Comparison of ENCODE assay signal across 8 mouse cellular contexts in genomic region chr19:37419613-37420012, GRCm38 (mm10). TPM values are rescaled to one million over a fixed set of nuclear protein-coding genes. Genes with fewer than 3 reads are reported as not detected.
A peak's percentile ranks its signal among the peaks of the same experiment; 100 is the strongest.
DNase-seq lines count a peak whose midpoint lies in the region; TF ChIP-seq lines count a peak whose summit lies in the region.

No protein-coding gene starts in this region.

- H3K4me3 ChIP-seq in lung, adult 2 months (replicated peaks; ENCODE audit: extremely low read depth, low read depth, low read length) = no peak overlapping the region

- 14% methylated on average over 3 of the region's 3 CpGs for WGBS in lung, adult 2 months

- TF ChIP-seq CTCF in lung, adult 2 months (IDR thresholded peaks at IDR 0.05; ENCODE audit: insufficient read depth, low read length) = no peak

- DNase-seq in cerebellum, adult 18-20 months = peak; percentile 28 to 31
- DNase-seq in cerebellum, adult 9-11 months = no peak
- peak; percentile 24 for DNase-seq in ovary, postnatal 14 days (ENCODE audit: low spot score)
- no peak for DNase-seq in ovary, adult 18-20 months (ENCODE audit: low spot score)
- DNase-seq in cerebellum, adult 8-10 months = peak; percentile 19
- peak; percentile 56 for DNase-seq in heart, postnatal 4 days
- DNase-seq in lung, adult 2 months = peak; percentile 31
- peak; percentile 29 to 74 for DNase-seq in spleen, postnatal 10 days (ENCODE audit: low spot score in 2 of 2)

- no peaks in the 10 kb centered on the region for H3K4me1 ChIP-seq in lung, adult 2 months (ENCODE audit: control insufficient read depth, insufficient read depth, low read length)

- no peak for TF ChIP-seq POLR2A in lung, adult 2 months (IDR thresholded peaks at IDR 0.05; ENCODE audit: borderline replicate concordance, extremely low read depth, low read depth, low read length)

RNA-seq across cellular contexts. Expression of gene Hhex, which starts 15.0 kb away (rescaled TPM):
- total RNA-seq in heart, postnatal 4 days (2021) = 1 to 10 TPM; 7.3 to 9.1 TPM
- 20.0 and 28.6 TPM in 2 replicates for polyA plus RNA-seq in lung, adult 2 months (2012; rRNA removed)

RNA-seq across cellular contexts. Expression of gene Kif11, which starts 43.4 kb away (rescaled TPM):
- total RNA-seq in heart, postnatal 4 days (2021) = 10 to 100 TPM; 36.8 to 41.7 TPM
- polyA plus RNA-seq in lung, adult 2 months (2012; rRNA removed) = 0.31 and 0.80 TPM in 2 replicates

Comparison
In these comparisons a context has a peak if more than half of its experiments do, and no peak if none do; other contexts are left out.
1. DNase-seq: peak in cerebellum, adult 18-20 months (2 of 2), ovary, postnatal 14 days (single experiment), cerebellum, adult 8-10 months (single experiment), heart, postnatal 4 days (single experiment), lung, adult 2 months (single experiment) and spleen, postnatal 10 days (2 of 2); none in cerebellum, adult 9-11 months (single experiment) and ovary, adult 18-20 months (single experiment).